ENCODE assay signal across 8 mouse cellular contexts in genomic region chr15:79062376-79063159, GRCm38 (mm10). TPM values are rescaled to one million over a fixed set of nuclear protein-coding genes. Genes with fewer than 3 reads are reported as not detected.
DNase-seq lines count a peak whose midpoint lies in the region; ATAC-seq lines count a peak whose summit lies in the region.

TSS of gene Ankrd54 (minus strand) at chr15:79062893.

- no peaks in the 10 kb centered on the region for H3K9me3 ChIP-seq in hindbrain, embryonic 15.5 days

- peaks cover 22% of the 10 kb centered on the region for H3K4me1 ChIP-seq in hindbrain, embryonic 15.5 days (replicated peaks)

- peak within 1 kb of the TSS; percentile 79 for H3K9ac ChIP-seq in hindbrain, embryonic 15.5 days

- peak within 1 kb of the TSS; percentile 70 for H3K4me3 ChIP-seq in hindbrain, embryonic 15.5 days

- WGBS in hindbrain, embryonic 15.5 days, result under 1% methylated on average over 80 of the region's 80 CpGs

- peak within 1 kb of the TSS; percentile 79 for H3K4me2 ChIP-seq in hindbrain, embryonic 15.5 days

- H3K27ac ChIP-seq in hindbrain, embryonic 15.5 days (replicated peaks), result peak within 1 kb of the TSS; percentile 83

- peak; percentile 98 for DNase-seq in T-cell, adult 2 months (ENCODE audit: low spot score)
- peak; percentile 96 for DNase-seq in cerebellum, postnatal 36 days
- peak; percentile 97 to 99 for DNase-seq in frontal cortex, postnatal 36 days (ENCODE audit: low spot score in 2 of 2)
- peak; percentile 99 for DNase-seq in left cerebral cortex, adult 11 months (ENCODE audit: low spot score)
- peak; percentile 98 to 99 for DNase-seq in lung, postnatal 4 days
- peak; percentile 97 for DNase-seq in retina, postnatal 7 days (ENCODE audit: low read depth, low spot score)
- peak; percentile 90 for DNase-seq in urinary bladder, adult 2 months (ENCODE audit: low spot score)

- peaks cover 27% of the 10 kb centered on the region for H3K36me3 ChIP-seq in hindbrain, embryonic 15.5 days

- ATAC-seq in hindbrain, embryonic 15.5 days (ENCODE audit: low FRiP score, low read depth), result peak; percentile 100

- H3K27me3 ChIP-seq in hindbrain, embryonic 15.5 days, result no peaks in the 10 kb centered on the region

RNA-seq across cellular contexts. Expression of gene Ankrd54, which starts in this region (rescaled TPM):
- 56.0 and 59.7 TPM in 2 replicates for polyA plus RNA-seq in hindbrain, embryonic 15.5 days (2015; fragmentation: Nextera tagmentation; extraction: Ambion mirVana)
- polyA plus RNA-seq in urinary bladder, adult 2 months (2012; rRNA removed), result 24.5 and 26.0 TPM in 2 replicates

Comparison
In these comparisons a context has a peak if more than half of its experiments do, and no peak if none do; other contexts are left out.
1. Peak in every context shown above with its lines: DNase-seq, ATAC-seq, H3K4me3 ChIP-seq and H3K27ac ChIP-seq.